Mouse (Mus musculus): ENCODE data around the gene Kdsr. TPM values are rescaled to one million over a fixed set of nuclear protein-coding genes. Genes with fewer than 3 reads are reported as not detected.

Kdsr gene
- polyA plus RNA-seq, 1 experiment: 9.9 TPM

- Histone ChIP-seq H3K4me3 (peak within 1 kb of the TSS; percentile 78), H3K36me3 (ENCODE audit: control insufficient read depth, insufficient read depth) (peaks cover 2% of the 10 kb centered on the region), H3K27me3 (ENCODE audit: control insufficient read depth, insufficient read depth, insufficient read length) (no peaks in the 10 kb centered on the region), H3ac (ENCODE audit: control insufficient read depth, insufficient read length) (peak within 1 kb of the TSS; percentile 90), H3K79me2 (ENCODE audit: control insufficient read depth, insufficient read depth) (peaks cover 48% of the 10 kb centered on the region), H3K4me2 (ENCODE audit: low read depth) (peak within 1 kb of the TSS; percentile 87)
- peak; percentile 36 for TF ChIP-seq POLR2A (IDR thresholded peaks at IDR 0.05; ENCODE audit: insufficient read length, low read depth)
- TF ChIP-seq TCF3 (IDR thresholded peaks at IDR 0.05; ENCODE audit: insufficient read length, low read depth): no peak
- TF ChIP-seq E2F4 (IDR thresholded peaks at IDR 0.05; ENCODE audit: insufficient read depth): no peak
- peak; percentile 44 for TF ChIP-seq MAX (IDR thresholded peaks at IDR 0.05; ENCODE audit: low read depth)
- TF ChIP-seq USF1 (IDR thresholded peaks at IDR 0.05; ENCODE audit: low read depth): peak; percentile 20
- no peak for TF ChIP-seq TCF12 (IDR thresholded peaks at IDR 0.05; ENCODE audit: insufficient read depth, poor library complexity, severe bottlenecking)
- no peak for TF ChIP-seq MYOG (IDR thresholded peaks at IDR 0.05; ENCODE audit: control insufficient read depth in 1 of 3, insufficient read depth in 1 of 3, insufficient read length in 2 of 3, low read depth in 2 of 3)
- TF ChIP-seq CEBPB (IDR thresholded peaks at IDR 0.05; ENCODE audit: insufficient read depth, poor library complexity, severe bottlenecking): no peak
- no peak for TF ChIP-seq REST (IDR thresholded peaks at IDR 0.05; ENCODE audit: insufficient read depth, insufficient read length)
- TF ChIP-seq POLR2AphosphoS2 (IDR thresholded peaks at IDR 0.05; ENCODE audit: insufficient read length, low read depth): peak; percentile 42
- peak; percentile 50 for TF ChIP-seq SRF (IDR thresholded peaks at IDR 0.05; ENCODE audit: control insufficient read depth, insufficient read length, low read depth)
- no peak for TF ChIP-seq MYOD1 (IDR thresholded peaks at IDR 0.05; ENCODE audit: control insufficient read depth in 1 of 3, insufficient read length in 2 of 3, low read depth in 2 of 3)
Observed at GRCm38 (mm10) chr1:106796542-106796924, 37.0 kb upstream of the Kdsr start, which contains the start of gene Vps4b. Gene Vps4b, minus strand, starts transcription at chr1:106796728.

- Histone ChIP-seq H3K27me3 (ENCODE audit: control insufficient read depth, insufficient read depth, insufficient read length) (no peaks in the 10 kb centered on the region), H3ac (ENCODE audit: control insufficient read depth, insufficient read length) (peak overlapping the region; percentile 90), H3K4me2 (ENCODE audit: low read depth) (peak overlapping the region; percentile 78), H3K36me3 (ENCODE audit: control insufficient read depth, insufficient read depth) (peaks cover 8% of the 10 kb centered on the region), H3K4me3 (peak overlapping the region; percentile 78), H3K79me2 (ENCODE audit: control insufficient read depth, insufficient read depth) (peaks cover 54% of the 10 kb centered on the region)
- TF ChIP-seq E2F4 (IDR thresholded peaks at IDR 0.05; ENCODE audit: insufficient read depth) (no peak), MAX (IDR thresholded peaks at IDR 0.05; ENCODE audit: low read depth) (no peak), MYOG (IDR thresholded peaks at IDR 0.05; ENCODE audit: control insufficient read depth in 1 of 3, insufficient read depth in 1 of 3, insufficient read length in 2 of 3, low read depth in 2 of 3) (no peak), SRF (IDR thresholded peaks at IDR 0.05; ENCODE audit: control insufficient read depth, insufficient read length, low read depth) (no peak), POLR2A (IDR thresholded peaks at IDR 0.05; ENCODE audit: insufficient read length, low read depth) (no peak), TCF3 (IDR thresholded peaks at IDR 0.05; ENCODE audit: insufficient read length, low read depth) (no peak), USF1 (IDR thresholded peaks at IDR 0.05; ENCODE audit: low read depth) (no peak)
Observed at GRCm38 (mm10) chr1:106795634-106796541, 36.4 kb upstream of the Kdsr start.

- no peak for TF ChIP-seq MAX (IDR thresholded peaks at IDR 0.05; ENCODE audit: low read depth)
- no peak for TF ChIP-seq MYOG (IDR thresholded peaks at IDR 0.05; ENCODE audit: control insufficient read depth in 1 of 3, insufficient read depth in 1 of 3, insufficient read length in 2 of 3, low read depth in 2 of 3)
- no peak for TF ChIP-seq SRF (IDR thresholded peaks at IDR 0.05; ENCODE audit: control insufficient read depth, insufficient read length, low read depth)
- TF ChIP-seq POLR2AphosphoS2 (IDR thresholded peaks at IDR 0.05; ENCODE audit: insufficient read length, low read depth): no peak
- TF ChIP-seq TCF3 (IDR thresholded peaks at IDR 0.05; ENCODE audit: insufficient read length, low read depth): no peak
- Histone ChIP-seq H3ac (ENCODE audit: control insufficient read depth, insufficient read length) (no peak overlapping the region), H3K4me2 (ENCODE audit: low read depth) (no peak overlapping the region), H3K79me2 (ENCODE audit: control insufficient read depth, insufficient read depth) (no peaks in the 10 kb centered on the region), H3K36me3 (ENCODE audit: control insufficient read depth, insufficient read depth) (peaks cover 58% of the 10 kb centered on the region), H3K4me3 (no peak overlapping the region), H3K27me3 (ENCODE audit: control insufficient read depth, insufficient read depth, insufficient read length) (no peaks in the 10 kb centered on the region)
Observed at GRCm38 (mm10) chr1:106774896-106775295, 15.4 kb upstream of the Kdsr start.

GRCm38 (mm10) chr1:106774092-106774491 is 14.6 kb upstream of the Kdsr start:
- no peak for TF ChIP-seq REST (IDR thresholded peaks at IDR 0.05; ENCODE audit: insufficient read depth, insufficient read length)
- Histone ChIP-seq H3ac (ENCODE audit: control insufficient read depth, insufficient read length) (no peak overlapping the region), H3K4me3 (no peak overlapping the region), H3K4me2 (ENCODE audit: low read depth) (no peak overlapping the region), H3K27me3 (ENCODE audit: control insufficient read depth, insufficient read depth, insufficient read length) (no peaks in the 10 kb centered on the region), H3K36me3 (ENCODE audit: control insufficient read depth, insufficient read depth) (peaks cover 58% of the 10 kb centered on the region), H3K79me2 (ENCODE audit: control insufficient read depth, insufficient read depth) (no peaks in the 10 kb centered on the region)

GRCm38 (mm10) chr1:106768773-106769172 is 9.2 kb upstream of the Kdsr start:
- H3K27me3 ChIP-seq (ENCODE audit: control insufficient read depth, insufficient read depth, insufficient read length): no peaks in the 10 kb centered on the region
- H3K4me3 ChIP-seq: no peak overlapping the region
- no peak overlapping the region for H3K4me2 ChIP-seq (ENCODE audit: low read depth)
- peaks cover 57% of the 10 kb centered on the region for H3K36me3 ChIP-seq (ENCODE audit: control insufficient read depth, insufficient read depth)
- TF ChIP-seq TCF12 (IDR thresholded peaks at IDR 0.05; ENCODE audit: insufficient read depth, poor library complexity, severe bottlenecking) (no peak), POLR2A (IDR thresholded peaks at IDR 0.05; ENCODE audit: insufficient read length, low read depth) (no peak), MYOG (IDR thresholded peaks at IDR 0.05; ENCODE audit: control insufficient read depth in 1 of 3, insufficient read depth in 1 of 3, insufficient read length in 2 of 3, low read depth in 2 of 3) (no peak), POLR2AphosphoS2 (IDR thresholded peaks at IDR 0.05; ENCODE audit: insufficient read length, low read depth) (no peak), TCF3 (IDR thresholded peaks at IDR 0.05; ENCODE audit: insufficient read length, low read depth) (no peak), SRF (IDR thresholded peaks at IDR 0.05; ENCODE audit: control insufficient read depth, insufficient read length, low read depth) (no peak), REST (IDR thresholded peaks at IDR 0.05; ENCODE audit: insufficient read depth, insufficient read length) (no peak), USF1 (IDR thresholded peaks at IDR 0.05; ENCODE audit: low read depth) (no peak), E2F4 (IDR thresholded peaks at IDR 0.05; ENCODE audit: insufficient read depth) (no peak), CEBPB (IDR thresholded peaks at IDR 0.05; ENCODE audit: insufficient read depth, poor library complexity, severe bottlenecking) (no peak), MYOD1 (IDR thresholded peaks at IDR 0.05; ENCODE audit: control insufficient read depth in 1 of 3, insufficient read length in 2 of 3, low read depth in 2 of 3) (no peak), MAX (IDR thresholded peaks at IDR 0.05; ENCODE audit: low read depth) (no peak)
- H3K79me2 ChIP-seq (ENCODE audit: control insufficient read depth, insufficient read depth): no peaks in the 10 kb centered on the region
- no peak overlapping the region for H3ac ChIP-seq (ENCODE audit: control insufficient read depth, insufficient read length)
